Mouse (Mus musculus) intestine, embryonic 16.5 days (tissue): ENCODE measurements around the gene Adamtsl4. TPM values are rescaled to one million over a fixed set of nuclear protein-coding genes. Genes with fewer than 3 reads are reported as not detected.

ENCODE experiments used
- ATAC-seq: fragments of 200-750 bp; cut with Nextera tagmentation; 2 replicates; pipeline ENCODE4 v1.8.0; 2017; ENCODE audit warnings: moderate TSS enrichment, moderate library complexity
- H3K27ac ChIP-seq: fragments of 300-500 bp; sonication (generic); 2 replicates; pipeline ENCODE4 v1.5.1; 2014; ENCODE audit warnings: mild to moderate bottlenecking, low read length
- H3K27me3 ChIP-seq: fragments of 300-500 bp; sonication (generic); replicated peaks from 2 replicates; pipeline ENCODE4 v1.6.1; 2014; ENCODE audit warnings: low read length, control low read depth, mixed read lengths; ENCODE audit not compliant: control insufficient read depth, insufficient read depth
- H3K36me3 ChIP-seq: fragments of 300-500 bp; sonication (generic); 2 replicates; pipeline ENCODE4 v1.6.1; 2014; ENCODE audit warnings: low read length, control low read depth; ENCODE audit not compliant: control insufficient read depth, insufficient read depth
- H3K4me1 ChIP-seq: fragments of 300-500 bp; sonication (generic); 2 replicates; pipeline ENCODE4 v1.6.1; 2014; ENCODE audit warnings: low read length, control low read depth, mixed read lengths; ENCODE audit not compliant: control insufficient read depth, insufficient read depth
- H3K4me2 ChIP-seq: fragments of 300-500 bp; sonication (generic); 2 replicates; pipeline ENCODE4 v1.6.1; 2014; ENCODE audit warnings: low read depth, low read length, control low read depth
- H3K4me3 ChIP-seq: fragments of 300-500 bp; sonication (generic); 2 replicates; pipeline ENCODE4 v1.5.1; 2014; ENCODE audit warnings: mild to moderate bottlenecking, low read length
- H3K9ac ChIP-seq: fragments of 300-500 bp; sonication (generic); 2 replicates; pipeline ENCODE4 v1.6.1; 2014; ENCODE audit warnings: low read depth, low read length
- H3K9me3 ChIP-seq: fragments of 300-500 bp; sonication (generic); 2 replicates; pipeline ENCODE4 v1.6.1; 2016; ENCODE audit warnings: low read length, control low read depth; ENCODE audit not compliant: control insufficient read depth
- WGBS: fragments of 180-500 bp; shearing (Covaris S2); extraction: QIAGEN DNeasy Blood & Tissue Kit; methylation state at CpG from one replicate; pipeline ENCODE4 v1.1.7; 2014; 5-methylcytosine and 5-hydroxymethylcytosine counted together
- microRNA-seq: library from miRNA; unstranded; fragments of <30 nt; microRNA quantifications from one replicate; pipeline ENCODE4, GENCODE M21; 2016
- polyA plus RNA-seq: library from polyadenylated mRNA; unstranded; fragments of >200 nt; fragmentation: Nextera tagmentation; extraction: Ambion mirVana; gene quantifications from 2 replicates; pipeline ENCODE4 v1.2.1, GENCODE M21; 2015

Gene Adamtsl4
- polyA plus RNA-seq, 1 experiment from 2014 or later, result 3.2 TPM

GRCm38 (mm10) chr3:95636072-95636471 lies 51.6 kb downstream of the Adamtsl4 start:
- WGBS, result 48% methylated on average over 4 of the region's 4 CpGs
- Histone ChIP-seq H3K27ac (no peak overlapping the region), H3K36me3 (peaks cover 4% of the 10 kb centered on the region; the same call in 1 of the 2 replicates)

GRCm38 (mm10) chr3:95635636-95636035 lies 52.1 kb downstream of the Adamtsl4 start:
- H3K27ac ChIP-seq, result 0 out of 2 replicates have a peak overlapping the region, but pooled peaks have one; percentile 31
- H3K36me3 ChIP-seq, result peaks cover 8% of the 10 kb centered on the region; the same call in 1 of the 2 replicates
- no peak overlapping the region for H3K4me3 ChIP-seq
- H3K4me1 ChIP-seq, result no peaks in the 10 kb centered on the region
- H3K4me2 ChIP-seq, result no peak overlapping the region
- WGBS, result 50% methylated on average over 4 of the region's 4 CpGs
- no peak overlapping the region for H3K9ac ChIP-seq
- no peak for ATAC-seq
- no peaks in the 10 kb centered on the region for H3K9me3 ChIP-seq
- H3K27me3 ChIP-seq, result no peaks in the 10 kb centered on the region

More at GRCm38 (mm10) chr3:95636072-95636471, 51.6 kb downstream of the Adamtsl4 start:
- no peak for ATAC-seq
- Histone ChIP-seq H3K27me3 (no peaks in the 10 kb centered on the region), H3K4me3 (no peak overlapping the region), H3K4me1 (no peaks in the 10 kb centered on the region), H3K4me2 (no peak overlapping the region), H3K9me3 (no peaks in the 10 kb centered on the region), H3K9ac (no peak overlapping the region)

- Histone ChIP-seq H3K9me3 (no peaks in the 10 kb centered on the region), H3K4me2 (no peak overlapping the region), H3K27me3 (no peaks in the 10 kb centered on the region), H3K9ac (no peak overlapping the region), H3K36me3 (peaks cover 14% of the 10 kb centered on the region), H3K4me3 (no peak overlapping the region), H3K4me1 (no peaks in the 10 kb centered on the region; the same call in 1 of the 2 replicates), H3K27ac (no peak overlapping the region)
- WGBS, result 71% methylated on average over 12 of the region's 12 CpGs
- no peak for ATAC-seq
These were observed 54.8 kb downstream of the Adamtsl4 start for GRCm38 (mm10) chr3:95632648-95633588.

GRCm38 (mm10) chr3:95631304-95631703 lies 56.4 kb downstream of the Adamtsl4 start:
- Histone ChIP-seq H3K4me1 (peaks cover 5% of the 10 kb centered on the region; the same call in 1 of the 2 replicates), H3K4me2 (no peak overlapping the region), H3K36me3 (peaks cover 14% of the 10 kb centered on the region), H3K27ac (no peak overlapping the region), H3K27me3 (no peaks in the 10 kb centered on the region), H3K9me3 (no peaks in the 10 kb centered on the region), H3K9ac (no peak overlapping the region), H3K4me3 (no peak overlapping the region)
- WGBS, result 66% methylated on average over 6 of the region's 6 CpGs
- ATAC-seq, result no peak

GRCm38 (mm10) chr3:95630856-95631255 lies 56.9 kb downstream of the Adamtsl4 start:
- Histone ChIP-seq H3K4me2 (no peak overlapping the region), H3K27ac (no peak overlapping the region), H3K9ac (no peak overlapping the region), H3K4me1 (peaks cover 10% of the 10 kb centered on the region), H3K27me3 (no peaks in the 10 kb centered on the region), H3K9me3 (no peaks in the 10 kb centered on the region), H3K4me3 (no peak overlapping the region), H3K36me3 (peaks cover 14% of the 10 kb centered on the region)
- WGBS, result 74% methylated on average over 3 of the region's 3 CpGs
- ATAC-seq, result no peak

GRCm38 (mm10) chr3:95629755-95630154 lies 58.0 kb downstream of the Adamtsl4 start:
- H3K9me3 ChIP-seq, result no peaks in the 10 kb centered on the region
- ATAC-seq, result no peak
- H3K27ac ChIP-seq, result no peak overlapping the region
- 70% methylated on average over 4 of the region's 4 CpGs for WGBS
- no peaks in the 10 kb centered on the region for H3K27me3 ChIP-seq
- H3K4me1 ChIP-seq, result peaks cover 11% of the 10 kb centered on the region
- H3K9ac ChIP-seq, result no peak overlapping the region
- H3K36me3 ChIP-seq, result peaks cover 12% of the 10 kb centered on the region
- H3K4me3 ChIP-seq, result no peak overlapping the region
- H3K4me2 ChIP-seq, result no peak overlapping the region

GRCm38 (mm10) chr3:95627763-95628162 lies 60.0 kb downstream of the Adamtsl4 start:
- Histone ChIP-seq H3K4me1 (peaks cover 11% of the 10 kb centered on the region), H3K27me3 (no peaks in the 10 kb centered on the region), H3K36me3 (peaks cover 9% of the 10 kb centered on the region), H3K9ac (no peak overlapping the region), H3K4me2 (no peak overlapping the region), H3K4me3 (no peak overlapping the region), H3K9me3 (no peaks in the 10 kb centered on the region), H3K27ac (no peak overlapping the region)
- ATAC-seq, result no peak
- WGBS, result 84% methylated on average over 5 of the region's 5 CpGs

Small RNA genes within 50 kb of the gene (microRNA-seq; reads per million reads assigned to microRNA genes)
- gene Mir7014, result not detected

Other genes starting within 250 kb of the Adamtsl4 start
- 8.0 and 8.7 TPM in 2 replicates for gene Ctsk, start 188.7 kb downstream of the Adamtsl4 start, polyA plus RNA-seq
- gene Ctss, start 161.1 kb downstream of the Adamtsl4 start, polyA plus RNA-seq, result 33.5 and 34.7 TPM in 2 replicates
- 0.10 TPM in 1 of 2 replicates, not detected in the other for gene Hormad1, start 128.2 kb downstream of the Adamtsl4 start, polyA plus RNA-seq
- gene Golph3l, start 99.0 kb downstream of the Adamtsl4 start, polyA plus RNA-seq, result 42.6 and 44.3 TPM in 2 replicates
- gene Ensa, start 62.9 kb downstream of the Adamtsl4 start, polyA plus RNA-seq, result 67.3 and 69.9 TPM in 2 replicates
- gene Mcl1, start 29.1 kb downstream of the Adamtsl4 start, polyA plus RNA-seq, result 14.7 and 17.0 TPM in 2 replicates
- gene Ecm1, start 51.7 kb upstream of the Adamtsl4 start, polyA plus RNA-seq, result 15.3 and 17.8 TPM in 2 replicates
- gene Tars2, start 72.3 kb upstream of the Adamtsl4 start, polyA plus RNA-seq, result 56.3 and 58.9 TPM in 2 replicates
- 13.5 TPM in 2 replicates for gene Rprd2, start 130.9 kb upstream of the Adamtsl4 start, polyA plus RNA-seq
- gene Prpf3, start 168.0 kb upstream of the Adamtsl4 start, polyA plus RNA-seq, result 39.2 and 42.0 TPM in 2 replicates
- gene Mrps21, start 183.6 kb upstream of the Adamtsl4 start, polyA plus RNA-seq, result 357 and 360 TPM in 2 replicates
- 6.4 and 7.6 TPM in 2 replicates for gene Ciart, start 194.3 kb upstream of the Adamtsl4 start, polyA plus RNA-seq
- gene BC028528, start 204.1 kb upstream of the Adamtsl4 start, polyA plus RNA-seq, result 18.4 and 19.8 TPM in 2 replicates
- 47.7 and 55.6 TPM in 2 replicates for gene Aph1a, start 206.1 kb upstream of the Adamtsl4 start, polyA plus RNA-seq
- 0.76 and 1.1 TPM in 2 replicates for gene Car14, start 216.8 kb upstream of the Adamtsl4 start, polyA plus RNA-seq
- 140 and 150 TPM in 2 replicates for gene Anp32e, start 241.3 kb upstream of the Adamtsl4 start, polyA plus RNA-seq